Mouse (Mus musculus) MEL (cell line): Measurements from ENCODE around the gene Daw1.

ENCODE experiments used
- CHD2 ChIP-seq: IDR thresholded peaks from 2 replicates; pipeline ENCODE4 v1.6.1; 2011; ENCODE audit warnings: low read length, improper control_type of control experiment
- ETS1 ChIP-seq: IDR thresholded peaks from 2 replicates; pipeline ENCODE4 v1.6.1; 2012; ENCODE audit warnings: low read depth, mild to moderate bottlenecking, inconsistent platforms, low read length, improper control_type of control experiment, moderate library complexity
- POLR2A ChIP-seq, 2 experiments: IDR thresholded peaks; 2 replicates each; pipeline ENCODE4 v1.6.1; 2011 to 2012; ENCODE audit warnings: low read length in 2 of 2, mild to moderate bottlenecking in 2 of 2, control low read depth in 1 of 2, improper control_type of control experiment in 1 of 2, low read depth in 1 of 2, moderate library complexity in 1 of 2; ENCODE audit not compliant: control insufficient read depth in 1 of 2, insufficient read depth in 1 of 2, poor library complexity in 1 of 2
- RCOR1 ChIP-seq: IDR thresholded peaks from 2 replicates; pipeline ENCODE4 v1.6.1; 2012; ENCODE audit warnings: low read depth, mild to moderate bottlenecking, inconsistent platforms, low read length, improper control_type of control experiment

DNA sequence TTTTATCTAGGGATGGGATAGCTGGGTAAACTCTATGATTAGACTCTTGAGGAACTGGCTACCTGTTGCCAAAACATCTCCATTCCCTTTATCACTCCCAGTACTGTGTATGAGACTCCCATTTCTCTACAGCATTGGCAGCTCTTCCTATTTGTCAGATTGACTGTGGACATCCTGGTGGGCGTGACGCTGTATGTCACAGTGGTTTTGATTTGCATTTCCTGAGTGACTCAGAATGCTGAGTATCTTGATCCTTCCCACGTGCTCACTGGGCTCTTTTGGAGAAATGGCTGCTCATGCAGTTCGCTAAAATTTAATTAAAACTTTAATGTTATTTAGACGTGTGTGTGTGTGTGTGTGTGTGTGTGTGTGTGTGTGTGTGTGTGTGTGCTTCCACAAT lies 47.8 kb upstream of the Daw1 start:
- TF ChIP-seq ETS1: no peak
- TF ChIP-seq CHD2: no peak
- no peak for TF ChIP-seq POLR2A (IDR thresholded peaks at IDR 0.05; ENCODE audit: control insufficient read depth in 1 of 2, insufficient read depth in 1 of 2, low read depth in 1 of 2, low read length in 2 of 2, poor library complexity in 1 of 2)
- no peak for TF ChIP-seq RCOR1
